Mouse (Mus musculus): ENCODE measurements around the gene H2-Ke6. TPM values are rescaled to one million over a fixed set of nuclear protein-coding genes. Genes with fewer than 3 reads are reported as not detected.
A peak's percentile ranks its signal among the peaks of the same experiment; 100 is the strongest.
"Not testable (repeated sequence)": the region's sequence is repeated elsewhere in the genome, so short reads cannot be mapped to it uniquely, and the experiment has no call there.

The H2-Ke6 gene
- polyA plus RNA-seq, 1 experiment from 2014 or later: 48.0 TPM

- H3K36me3 ChIP-seq: peaks cover 33% of the 10 kb centered on the region
- H3K4me1 ChIP-seq (replicated peaks): peaks cover 23% of the 10 kb centered on the region
- no peaks in the 10 kb centered on the region for H3K27me3 ChIP-seq (replicated peaks)
- H3K9ac ChIP-seq: no peak overlapping the region
- no peak overlapping the region for H3K4me3 ChIP-seq
- ATAC-seq (ENCODE audit: insufficient number of reproducible peaks, low FRiP score): no peak
- H3K4me2 ChIP-seq: no peak overlapping the region
- H3K9me3 ChIP-seq (replicated peaks): peaks cover 17% of the 10 kb centered on the region
- WGBS: 91% methylated on average over 23 of the region's 23 CpGs
- no peak overlapping the region for H3K27ac ChIP-seq (ENCODE audit: poor library complexity, severe bottlenecking)
These were observed 6.1 kb downstream of the H2-Ke6 start for GRCm38 (mm10) chr17:34021539-34022413.

GRCm38 (mm10) chr17:34013436-34013835 is 14.4 kb downstream of the H2-Ke6 start:
- no peak for ATAC-seq (ENCODE audit: insufficient number of reproducible peaks, low FRiP score)
- Histone ChIP-seq H3K9ac (no peak overlapping the region), H3K4me3 (no peak overlapping the region), H3K4me1 (replicated peaks) (no peaks in the 10 kb centered on the region), H3K4me2 (no peak overlapping the region), H3K9me3 (replicated peaks) (peaks cover 4% of the 10 kb centered on the region; the same call in 1 of the 2 replicates), H3K27me3 (replicated peaks) (0 out of 2 replicates have a peak, but pooled peaks cover 3% of the 10 kb centered on the region), H3K36me3 (no peaks in the 10 kb centered on the region), H3K27ac (ENCODE audit: poor library complexity, severe bottlenecking) (no peak overlapping the region)
- WGBS: 85% methylated on average over 8 of the region's 8 CpGs

GRCm38 (mm10) chr17:34010156-34010555 is 17.7 kb downstream of the H2-Ke6 start:
- no peak overlapping the region for H3K4me2 ChIP-seq
- WGBS: 64% methylated on average over 5 of the region's 5 CpGs
- H3K9me3 ChIP-seq (replicated peaks): peaks cover 9% of the 10 kb centered on the region
- ATAC-seq (ENCODE audit: insufficient number of reproducible peaks, low FRiP score): no peak
- no peak overlapping the region for H3K4me3 ChIP-seq
- peaks cover 8% of the 10 kb centered on the region; the same call in 1 of the 2 replicates for H3K27me3 ChIP-seq (replicated peaks)
- H3K4me1 ChIP-seq (replicated peaks): no peaks in the 10 kb centered on the region
- H3K27ac ChIP-seq (ENCODE audit: poor library complexity, severe bottlenecking): no peak overlapping the region
- H3K9ac ChIP-seq: no peak overlapping the region
- no peaks in the 10 kb centered on the region for H3K36me3 ChIP-seq

GRCm38 (mm10) chr17:34006570-34006969 is 21.3 kb downstream of the H2-Ke6 start:
- Histone ChIP-seq H3K4me3 (no peak overlapping the region), H3K27me3 (replicated peaks) (peaks cover 14% of the 10 kb centered on the region), H3K4me1 (replicated peaks) (no peaks in the 10 kb centered on the region), H3K9me3 (replicated peaks) (peaks cover 6% of the 10 kb centered on the region; the same call in 1 of the 2 replicates), H3K27ac (ENCODE audit: poor library complexity, severe bottlenecking) (no peak overlapping the region), H3K9ac (no peak overlapping the region), H3K4me2 (no peak overlapping the region), H3K36me3 (no peaks in the 10 kb centered on the region)
- 34% methylated on average over 2 of the region's 2 CpGs for WGBS
- ATAC-seq (ENCODE audit: insufficient number of reproducible peaks, low FRiP score): no peak

- WGBS: 3% methylated on average over 5 of the region's 5 CpGs
- Histone ChIP-seq H3K27me3 (replicated peaks) (peaks cover 43% of the 10 kb centered on the region), H3K4me3 (no peak overlapping the region), H3K9me3 (replicated peaks) (peaks cover 6% of the 10 kb centered on the region; the same call in 1 of the 2 replicates), H3K4me2 (no peak overlapping the region), H3K4me1 (replicated peaks) (peaks cover 12% of the 10 kb centered on the region), H3K36me3 (no peaks in the 10 kb centered on the region), H3K9ac (no peak overlapping the region), H3K27ac (ENCODE audit: poor library complexity, severe bottlenecking) (no peak overlapping the region)
- ATAC-seq (ENCODE audit: insufficient number of reproducible peaks, low FRiP score): no peak
These were observed 24.4 kb downstream of the H2-Ke6 start for GRCm38 (mm10) chr17:34003426-34003825.

- Histone ChIP-seq H3K4me2 (peak overlapping the region; percentile 100; the same call in 1 of the 2 replicates), H3K4me1 (replicated peaks) (peaks cover 12% of the 10 kb centered on the region), H3K27me3 (replicated peaks) (peaks cover 67% of the 10 kb centered on the region), H3K4me3 (peak overlapping the region; percentile 77; the same call in 1 of the 2 replicates)
- not testable (repeated sequence) for H3K9ac ChIP-seq; H3K9me3 ChIP-seq (replicated peaks); H3K36me3 ChIP-seq; H3K27ac ChIP-seq (ENCODE audit: poor library complexity, severe bottlenecking); ATAC-seq (ENCODE audit: insufficient number of reproducible peaks, low FRiP score)
- whole genome bisulfite sequencing: 43% methylated on average over 2 of the region's 2 CpGs
These were observed 27.1 kb downstream of the H2-Ke6 start for GRCm38 (mm10) chr17:34000796-34001195.

- no peaks in the 10 kb centered on the region for H3K36me3 ChIP-seq
- peaks cover 67% of the 10 kb centered on the region for H3K27me3 ChIP-seq (replicated peaks)
- no peak within 1 kb of the TSS for H3K27ac ChIP-seq (ENCODE audit: poor library complexity, severe bottlenecking)
- H3K9ac ChIP-seq: peak within 1 kb of the TSS; percentile 72
- peak within 1 kb of the TSS; percentile 100 for H3K4me2 ChIP-seq
- peak within 1 kb of the TSS; percentile 77 for H3K4me3 ChIP-seq
- peaks cover 12% of the 10 kb centered on the region for H3K4me1 ChIP-seq (replicated peaks)
- WGBS: under 1% methylated on average over 28 of the region's 30 CpGs
- no peaks in the 10 kb centered on the region for H3K9me3 ChIP-seq (replicated peaks)
- ATAC-seq (ENCODE audit: insufficient number of reproducible peaks, low FRiP score): peak; percentile 82
These were observed 27.7 kb downstream of the H2-Ke6 start, which contains the start of gene H2-K1 for GRCm38 (mm10) chr17:34000150-34000537. Gene H2-K1 (minus strand): TSS chr17:34000347.

- ATAC-seq (ENCODE audit: insufficient number of reproducible peaks, low FRiP score): peak; percentile 56
- Histone ChIP-seq H3K9me3 (replicated peaks) (no peaks in the 10 kb centered on the region; the same call in 1 of the 2 replicates), H3K36me3 (no peaks in the 10 kb centered on the region), H3K4me1 (replicated peaks) (peaks cover 12% of the 10 kb centered on the region), H3K4me3 (peak overlapping the region; percentile 77), H3K27me3 (replicated peaks) (peaks cover 67% of the 10 kb centered on the region), H3K4me2 (peak overlapping the region; percentile 100), H3K27ac (ENCODE audit: poor library complexity, severe bottlenecking) (no peak overlapping the region), H3K9ac (peak overlapping the region; percentile 72)
- WGBS: 2% methylated on average over 87 of the region's 87 CpGs
These were observed 28.3 kb downstream of the H2-Ke6 start for GRCm38 (mm10) chr17:33999341-34000149.

GRCm38 (mm10) chr17:33998697-33999096 is 29.2 kb downstream of the H2-Ke6 start:
- peaks cover 67% of the 10 kb centered on the region for H3K27me3 ChIP-seq (replicated peaks)
- not testable (repeated sequence) for H3K36me3 ChIP-seq; H3K9ac ChIP-seq; H3K27ac ChIP-seq (ENCODE audit: poor library complexity, severe bottlenecking); ATAC-seq (ENCODE audit: insufficient number of reproducible peaks, low FRiP score); H3K4me3 ChIP-seq; H3K4me2 ChIP-seq; H3K9me3 ChIP-seq (replicated peaks)
- H3K4me1 ChIP-seq (replicated peaks): peaks cover 12% of the 10 kb centered on the region
- 45% methylated on average over 5 of the region's 5 CpGs for WGBS

- not testable (repeated sequence) for H3K4me2 ChIP-seq; H3K27ac ChIP-seq (ENCODE audit: poor library complexity, severe bottlenecking); H3K36me3 ChIP-seq; ATAC-seq (ENCODE audit: insufficient number of reproducible peaks, low FRiP score); H3K9ac ChIP-seq; H3K9me3 ChIP-seq (replicated peaks); H3K4me3 ChIP-seq
- peaks cover 62% of the 10 kb centered on the region for H3K27me3 ChIP-seq (replicated peaks)
- 92% methylated on average over 2 of the region's 2 CpGs for WGBS
- peaks cover 12% of the 10 kb centered on the region for H3K4me1 ChIP-seq (replicated peaks)
These were observed 30.8 kb downstream of the H2-Ke6 start for GRCm38 (mm10) chr17:33997025-33997424.

- 39% methylated on average over 3 of the region's 3 CpGs for whole genome bisulfite sequencing
- ATAC-seq (ENCODE audit: insufficient number of reproducible peaks, low FRiP score): no peak
- Histone ChIP-seq H3K9ac (no peak overlapping the region), H3K4me1 (replicated peaks) (peaks cover 12% of the 10 kb centered on the region), H3K4me3 (no peak overlapping the region), H3K27me3 (replicated peaks) (peaks cover 51% of the 10 kb centered on the region), H3K36me3 (no peaks in the 10 kb centered on the region), H3K4me2 (no peak overlapping the region), H3K9me3 (replicated peaks) (no peaks in the 10 kb centered on the region; the same call in 1 of the 2 replicates), H3K27ac (ENCODE audit: poor library complexity, severe bottlenecking) (no peak overlapping the region)
These were observed 32.2 kb downstream of the H2-Ke6 start for GRCm38 (mm10) chr17:33995651-33996050.
